Mouse (Mus musculus): ENCODE data around the gene H2afv. TPM values are rescaled to one million over a fixed set of nuclear protein-coding genes. Genes with fewer than 3 reads are reported as not detected.
"Not testable (repeated sequence)": the region's sequence is repeated elsewhere in the genome, so short reads cannot be mapped to it uniquely, and the experiment has no call there.

Gene H2afv
- polyA plus RNA-seq, 1 experiment from 2014 or later = 415 TPM

DNA sequence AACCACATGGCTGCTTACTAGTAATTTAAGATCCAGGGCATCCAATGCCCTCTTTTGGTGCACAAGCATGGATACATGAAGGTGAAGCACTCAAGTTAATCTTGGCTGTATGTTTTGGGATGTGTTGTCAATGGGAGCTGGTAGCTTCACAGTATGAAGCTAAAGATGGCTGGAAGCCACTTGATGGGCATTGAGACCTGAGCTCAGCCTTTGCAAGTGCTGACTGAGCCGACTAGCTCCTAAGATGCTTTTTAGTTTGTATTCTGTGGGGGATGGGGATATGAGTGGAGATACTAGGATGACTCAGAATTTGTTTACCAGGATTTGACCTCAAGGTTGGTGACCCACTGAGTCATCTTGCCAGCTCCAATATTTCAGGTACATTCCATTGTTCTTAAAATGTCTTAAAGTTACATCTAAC lies 23.9 kb downstream of the H2afv start:
- Histone ChIP-seq H3K27me3 (replicated peaks; ENCODE audit: control insufficient read depth, insufficient read depth, low read length) (no peaks in the 10 kb centered on the region), H3K36me3 (ENCODE audit: control insufficient read depth, insufficient read depth, low read length) (peaks cover 6% of the 10 kb centered on the region; the same call in 1 of the 2 replicates), H3K9me3 (ENCODE audit: control insufficient read depth, low read length) (no peaks in the 10 kb centered on the region), H3K4me3 (ENCODE audit: low read length) (no peak overlapping the region), H3K9ac (ENCODE audit: low read depth, low read length) (no peak overlapping the region), H3K27ac (ENCODE audit: low read length) (no peak overlapping the region), H3K4me2 (ENCODE audit: low read depth, low read length) (no peak overlapping the region), H3K4me1 (ENCODE audit: control insufficient read depth, insufficient read depth, low read length) (peaks cover 7% of the 10 kb centered on the region)
- WGBS = 29% methylated on average over 1 of the region's 1 CpGs
- ATAC-seq = no peak

DNA sequence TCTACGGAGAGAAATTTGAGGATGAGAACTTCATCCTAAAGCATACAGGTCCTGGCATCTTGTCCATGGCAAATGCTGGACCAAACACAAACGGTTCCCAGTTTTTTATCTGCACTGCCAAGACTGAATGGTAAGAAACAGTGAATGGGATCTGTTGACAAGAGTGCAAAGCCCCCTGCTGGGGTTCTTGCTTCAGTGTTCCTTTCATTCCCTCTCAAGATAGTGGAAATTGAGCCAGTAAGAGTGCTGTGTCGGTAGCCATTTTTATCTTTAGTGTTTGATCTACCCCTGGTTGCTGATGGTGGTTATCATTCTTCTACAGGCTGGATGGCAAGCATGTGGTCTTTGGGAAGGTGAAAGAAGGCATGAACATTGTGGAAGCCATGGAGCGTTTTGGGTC lies 25.1 kb downstream of the H2afv start:
- not testable (repeated sequence) for H3K27ac ChIP-seq (ENCODE audit: low read length); ATAC-seq; H3K27me3 ChIP-seq (replicated peaks; ENCODE audit: control insufficient read depth, insufficient read depth, low read length); H3K9me3 ChIP-seq (ENCODE audit: control insufficient read depth, low read length); H3K4me2 ChIP-seq (ENCODE audit: low read depth, low read length); H3K36me3 ChIP-seq (ENCODE audit: control insufficient read depth, insufficient read depth, low read length); H3K4me3 ChIP-seq (ENCODE audit: low read length); H3K9ac ChIP-seq (ENCODE audit: low read depth, low read length)
- H3K4me1 ChIP-seq (ENCODE audit: control insufficient read depth, insufficient read depth, low read length) = peaks cover 15% of the 10 kb centered on the region
- 69% methylated on average over 4 of the region's 4 CpGs for WGBS

DNA sequence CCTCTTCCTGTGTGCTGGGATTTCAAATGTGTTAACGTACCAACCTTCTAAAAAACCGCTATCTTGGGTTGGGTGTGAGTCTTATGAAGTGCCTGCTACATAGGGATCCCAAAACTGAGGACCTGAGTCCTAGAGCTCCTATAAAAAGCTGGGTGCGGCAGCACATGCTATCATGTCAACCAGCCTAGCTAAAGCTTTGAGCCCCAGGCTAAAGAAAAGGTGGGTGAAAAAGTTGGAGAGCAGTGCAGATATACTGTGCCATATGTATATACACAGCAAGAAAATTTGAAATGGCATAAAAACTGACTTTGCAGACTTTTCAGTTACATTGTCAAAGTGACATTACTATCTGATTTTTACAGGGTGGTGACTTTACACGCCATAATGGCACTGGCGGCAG lies 25.5 kb downstream of the H2afv start:
- no peak for ATAC-seq
- Histone ChIP-seq H3K27ac (ENCODE audit: low read length) (no peak overlapping the region), H3K4me2 (ENCODE audit: low read depth, low read length) (no peak overlapping the region; the same call in 1 of the 2 replicates), H3K9me3 (ENCODE audit: control insufficient read depth, low read length) (no peaks in the 10 kb centered on the region), H3K4me1 (ENCODE audit: control insufficient read depth, insufficient read depth, low read length) (peaks cover 15% of the 10 kb centered on the region), H3K9ac (ENCODE audit: low read depth, low read length) (no peak overlapping the region), H3K4me3 (ENCODE audit: low read length) (no peak overlapping the region), H3K27me3 (replicated peaks; ENCODE audit: control insufficient read depth, insufficient read depth, low read length) (no peaks in the 10 kb centered on the region), H3K36me3 (ENCODE audit: control insufficient read depth, insufficient read depth, low read length) (peaks cover 6% of the 10 kb centered on the region; the same call in 1 of the 2 replicates)
- WGBS = 81% methylated on average over 5 of the region's 5 CpGs

DNA sequence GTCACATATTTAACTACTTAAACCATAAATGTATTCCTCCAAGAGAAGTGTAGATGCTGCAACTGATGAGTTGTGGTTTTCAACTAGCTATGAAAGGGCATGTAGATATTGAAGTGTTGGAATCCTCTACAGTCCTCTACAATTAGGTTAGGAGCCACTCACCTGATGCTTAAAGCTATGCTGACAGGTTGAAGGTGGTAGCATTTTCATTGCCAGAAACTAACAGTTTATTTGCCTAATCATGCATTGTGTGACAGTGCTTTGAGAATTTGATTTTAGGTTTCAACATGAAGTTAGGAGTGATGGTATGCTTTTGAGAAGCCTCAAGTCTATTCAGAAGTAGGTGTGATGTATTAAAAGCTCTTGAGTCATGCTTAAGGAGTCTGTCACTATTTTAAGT lies 26.8 kb downstream of the H2afv start:
- peak overlapping the region; percentile 99 for H3K4me2 ChIP-seq (ENCODE audit: low read depth, low read length)
- H3K9ac ChIP-seq (ENCODE audit: low read depth, low read length) = peak overlapping the region; percentile 95; the same call in 1 of the 2 replicates
- H3K27me3 ChIP-seq (replicated peaks; ENCODE audit: control insufficient read depth, insufficient read depth, low read length) = no peaks in the 10 kb centered on the region
- H3K4me1 ChIP-seq (ENCODE audit: control insufficient read depth, insufficient read depth, low read length) = peaks cover 15% of the 10 kb centered on the region
- H3K36me3 ChIP-seq (ENCODE audit: control insufficient read depth, insufficient read depth, low read length) = peaks cover 6% of the 10 kb centered on the region; the same call in 1 of the 2 replicates
- no peak overlapping the region for H3K27ac ChIP-seq (ENCODE audit: low read length)
- ATAC-seq = no peak
- no peaks in the 10 kb centered on the region for H3K9me3 ChIP-seq (ENCODE audit: control insufficient read depth, low read length)
- H3K4me3 ChIP-seq (ENCODE audit: low read length) = peak overlapping the region; percentile 93

DNA sequence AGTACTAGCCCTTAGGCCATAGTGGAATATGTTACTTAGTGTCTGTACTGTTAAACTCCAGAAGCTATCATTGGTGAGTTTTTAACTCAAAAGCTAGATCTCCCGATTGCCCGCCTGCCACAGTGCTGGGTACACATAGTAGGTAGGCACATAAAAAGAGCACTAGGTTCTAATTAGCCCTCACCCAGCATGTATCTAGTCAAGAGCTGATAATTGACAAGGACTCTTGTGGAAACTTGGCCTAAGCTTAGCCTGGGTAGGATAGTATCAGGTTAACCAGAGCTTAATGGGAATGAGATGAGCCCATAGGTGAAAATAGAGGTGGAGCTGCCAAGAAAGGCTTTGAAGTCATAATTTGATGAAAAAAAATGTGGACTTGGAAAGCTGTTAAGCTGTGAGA lies 27.2 kb downstream of the H2afv start:
- Histone ChIP-seq H3K4me2 (ENCODE audit: low read depth, low read length) (peak overlapping the region; percentile 99), H3K9ac (ENCODE audit: low read depth, low read length) (peak overlapping the region; percentile 95), H3K27ac (ENCODE audit: low read length) (peak overlapping the region; percentile 98), H3K9me3 (ENCODE audit: control insufficient read depth, low read length) (no peaks in the 10 kb centered on the region), H3K4me3 (ENCODE audit: low read length) (peak overlapping the region; percentile 93), H3K4me1 (ENCODE audit: control insufficient read depth, insufficient read depth, low read length) (peaks cover 15% of the 10 kb centered on the region), H3K36me3 (ENCODE audit: control insufficient read depth, insufficient read depth, low read length) (peaks cover 6% of the 10 kb centered on the region; the same call in 1 of the 2 replicates), H3K27me3 (replicated peaks; ENCODE audit: control insufficient read depth, insufficient read depth, low read length) (no peaks in the 10 kb centered on the region)
- ATAC-seq = no peak
- 30% methylated on average over 2 of the region's 2 CpGs for WGBS

DNA sequence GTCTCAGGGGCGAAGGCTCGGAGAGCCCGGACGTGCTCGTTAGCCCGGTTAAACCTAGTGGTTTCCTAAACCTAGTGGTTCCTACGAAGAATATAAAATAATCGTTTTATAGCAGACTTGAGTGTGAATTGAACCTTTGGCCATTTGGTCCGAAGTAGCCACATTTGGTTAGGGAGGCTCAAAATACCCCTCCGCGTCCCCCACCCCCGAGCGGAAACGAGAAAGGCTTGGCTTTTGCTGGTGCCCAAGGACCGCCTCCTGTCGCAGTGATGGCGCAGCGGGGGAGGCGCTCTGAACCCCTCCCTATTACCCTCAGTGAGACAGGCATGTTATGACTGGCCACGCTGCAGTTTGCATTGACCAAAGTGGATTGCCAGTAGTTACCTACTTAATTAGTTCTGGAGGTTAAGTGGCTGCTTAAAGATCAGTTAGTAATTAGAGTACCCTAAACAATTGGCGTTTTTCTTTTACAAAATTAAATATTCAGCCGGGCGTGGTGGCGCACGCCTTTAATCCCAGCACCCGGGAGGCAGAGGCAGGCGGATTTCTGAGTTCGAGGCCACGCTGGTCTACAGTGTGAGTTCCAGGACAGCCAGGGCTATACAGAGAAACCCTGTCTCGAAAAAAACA lies 27.7 kb downstream of the H2afv start:
- Histone ChIP-seq H3K4me2 (ENCODE audit: low read depth, low read length) (peak overlapping the region; percentile 99), H3K36me3 (ENCODE audit: control insufficient read depth, insufficient read depth, low read length) (peaks cover 6% of the 10 kb centered on the region; the same call in 1 of the 2 replicates), H3K27ac (ENCODE audit: low read length) (peak overlapping the region; percentile 98), H3K4me3 (ENCODE audit: low read length) (peak overlapping the region; percentile 93), H3K9me3 (ENCODE audit: control insufficient read depth, low read length) (no peaks in the 10 kb centered on the region), H3K4me1 (ENCODE audit: control insufficient read depth, insufficient read depth, low read length) (peaks cover 15% of the 10 kb centered on the region), H3K9ac (ENCODE audit: low read depth, low read length) (peak overlapping the region; percentile 95), H3K27me3 (replicated peaks; ENCODE audit: control insufficient read depth, insufficient read depth, low read length) (no peaks in the 10 kb centered on the region)
- ATAC-seq = peak; percentile 61
- under 1% methylated on average over 30 of the region's 30 CpGs for WGBS

DNA sequence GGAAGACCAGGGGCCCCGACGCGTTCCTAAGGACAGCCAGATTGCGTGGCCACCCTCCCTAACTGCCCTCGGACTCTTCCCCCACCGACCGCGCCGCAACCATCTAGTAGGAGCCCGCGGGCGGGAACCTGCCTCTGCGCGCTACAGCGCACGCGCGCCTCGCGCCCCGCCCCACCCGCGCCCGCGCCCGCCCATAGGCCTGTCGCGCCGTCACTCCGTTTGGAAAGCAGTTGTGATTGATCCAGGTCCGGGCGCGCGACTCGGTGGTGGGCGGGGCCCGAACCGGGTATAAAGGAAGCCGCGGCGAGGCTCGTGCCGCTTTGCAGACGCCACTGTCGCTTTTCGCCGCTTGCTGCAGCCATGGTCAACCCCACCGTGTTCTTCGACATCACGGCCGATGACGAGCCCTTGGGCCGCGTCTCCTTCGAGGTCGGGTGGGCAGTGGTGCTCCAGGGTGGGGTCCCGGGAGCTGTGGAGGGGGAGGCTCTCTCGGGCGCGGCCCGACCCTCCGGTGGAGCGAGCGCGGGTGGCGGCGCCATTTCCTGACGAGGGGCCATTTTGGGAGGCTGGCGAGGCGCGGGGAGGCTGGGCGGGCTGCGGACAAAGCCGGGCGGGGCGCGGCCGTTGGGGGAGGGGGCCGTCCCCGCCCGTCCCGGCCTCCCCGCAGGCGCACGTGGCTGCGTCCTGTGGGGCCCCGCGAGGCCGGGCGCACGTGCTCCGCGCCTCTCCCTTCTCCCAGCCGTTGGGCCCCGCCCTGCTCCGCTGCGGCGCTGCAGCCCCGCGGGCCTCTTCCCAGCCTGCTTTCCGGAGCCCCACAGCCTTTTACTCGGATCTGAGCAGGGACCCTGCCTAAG lies 28.5 kb downstream of the H2afv start:
- peak overlapping the region; percentile 95 for H3K9ac ChIP-seq (ENCODE audit: low read depth, low read length)
- peak overlapping the region; percentile 99 for H3K4me2 ChIP-seq (ENCODE audit: low read depth, low read length)
- H3K27me3 ChIP-seq (replicated peaks; ENCODE audit: control insufficient read depth, insufficient read depth, low read length) = no peaks in the 10 kb centered on the region
- peaks cover 15% of the 10 kb centered on the region for H3K4me1 ChIP-seq (ENCODE audit: control insufficient read depth, insufficient read depth, low read length)
- peak; percentile 95 for ATAC-seq
- H3K4me3 ChIP-seq (ENCODE audit: low read length) = peak overlapping the region; percentile 93
- WGBS = under 1% methylated on average over 78 of the region's 102 CpGs
- H3K27ac ChIP-seq (ENCODE audit: low read length) = peak overlapping the region; percentile 98
- H3K36me3 ChIP-seq (ENCODE audit: control insufficient read depth, insufficient read depth, low read length) = peaks cover 6% of the 10 kb centered on the region; the same call in 1 of the 2 replicates
- no peaks in the 10 kb centered on the region for H3K9me3 ChIP-seq (ENCODE audit: control insufficient read depth, low read length)

DNA sequence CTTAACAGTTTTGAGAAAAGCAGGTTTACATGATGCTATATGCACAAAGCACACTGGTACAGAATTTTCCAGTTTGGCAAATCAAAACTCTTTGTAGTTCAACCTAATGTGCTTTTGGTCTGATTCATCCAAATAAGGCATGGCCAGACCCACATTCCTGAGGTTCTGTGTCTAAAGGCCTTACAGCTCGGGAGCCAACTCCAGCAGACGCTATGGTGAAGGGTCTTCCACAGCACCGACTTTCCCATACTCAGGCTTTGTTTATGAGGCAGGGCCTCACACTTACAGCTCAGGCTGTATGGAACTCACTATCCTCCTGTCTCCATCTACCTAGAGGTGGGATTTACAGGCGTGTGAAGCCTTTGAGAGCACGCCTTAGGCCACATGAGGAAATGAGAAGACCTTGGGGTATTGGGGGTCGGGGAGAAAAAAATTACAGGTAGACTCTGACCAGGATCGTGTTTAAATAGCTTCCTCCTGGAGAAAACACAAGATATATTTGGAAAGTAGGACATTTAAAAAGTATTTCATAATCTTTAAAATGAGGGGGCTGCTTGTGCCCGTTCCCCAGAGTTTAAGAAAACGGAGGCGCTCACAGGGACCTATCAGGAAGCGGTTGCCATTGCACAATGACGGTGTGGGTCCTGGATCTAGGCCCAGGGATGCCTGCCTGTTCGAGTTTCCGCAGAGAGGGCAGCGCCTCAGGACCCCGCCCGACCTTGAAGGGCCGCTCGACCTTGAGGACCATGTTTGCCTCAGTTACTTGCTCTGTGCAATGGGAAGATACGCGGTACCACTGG lies 29.3 kb downstream of the H2afv start, which contains the start of gene Ppia:
Ppia (plus strand) TSS at position 693 of the 800 bp plus-strand sequence.
- H3K4me3 ChIP-seq (ENCODE audit: low read length) = peak within 1 kb of the TSS; percentile 93
- ATAC-seq = peak; percentile 73

DNA sequence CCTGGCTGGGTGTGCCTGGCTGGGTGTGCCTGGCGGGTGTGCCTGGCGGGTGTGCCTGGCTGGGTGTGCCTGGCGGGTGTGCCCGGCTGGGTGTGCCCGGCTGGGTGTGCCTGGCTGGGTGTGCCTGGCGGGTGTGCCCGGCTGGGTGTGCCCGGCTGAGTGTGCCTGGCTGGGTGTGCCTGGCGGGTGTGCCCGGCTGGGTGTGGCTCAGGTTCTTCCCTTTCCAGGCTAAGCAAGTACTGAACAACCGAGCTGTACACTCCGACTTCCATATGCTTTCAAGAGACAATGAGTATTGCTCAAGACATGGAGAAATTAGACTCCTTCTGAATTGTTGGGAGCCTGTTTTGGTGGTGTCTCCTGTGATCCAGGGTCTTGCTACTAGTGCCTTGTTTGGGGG lies 31.0 kb downstream of the H2afv start:
- H3K9me3 ChIP-seq (ENCODE audit: control insufficient read depth, low read length) = no peaks in the 10 kb centered on the region
- H3K9ac ChIP-seq (ENCODE audit: low read depth, low read length) = no peak overlapping the region
- no peak for ATAC-seq
- H3K4me3 ChIP-seq (ENCODE audit: low read length) = no peak overlapping the region
- no peaks in the 10 kb centered on the region for H3K27me3 ChIP-seq (replicated peaks; ENCODE audit: control insufficient read depth, insufficient read depth, low read length)
- no peak overlapping the region for H3K4me2 ChIP-seq (ENCODE audit: low read depth, low read length)
- H3K27ac ChIP-seq (ENCODE audit: low read length) = no peak overlapping the region
- peaks cover 11% of the 10 kb centered on the region for H3K4me1 ChIP-seq (ENCODE audit: control insufficient read depth, insufficient read depth, low read length)
- 91% methylated on average over 12 of the region's 12 CpGs for WGBS
- H3K36me3 ChIP-seq (ENCODE audit: control insufficient read depth, insufficient read depth, low read length) = no peaks in the 10 kb centered on the region

More for the DNA sequence above, 29.3 kb downstream of the H2afv start, which contains the start of gene Ppia:
- peak within 1 kb of the TSS; percentile 98 for H3K27ac ChIP-seq (ENCODE audit: low read length)
- H3K9ac ChIP-seq (ENCODE audit: low read depth, low read length) = peak within 1 kb of the TSS; percentile 95
- H3K4me2 ChIP-seq (ENCODE audit: low read depth, low read length) = peak within 1 kb of the TSS; percentile 99
- 5% methylated on average over 21 of the region's 21 CpGs for WGBS
- H3K9me3 ChIP-seq (ENCODE audit: control insufficient read depth, low read length) = no peaks in the 10 kb centered on the region
- H3K4me1 ChIP-seq (ENCODE audit: control insufficient read depth, insufficient read depth, low read length) = peaks cover 15% of the 10 kb centered on the region
- no peaks in the 10 kb centered on the region for H3K27me3 ChIP-seq (replicated peaks; ENCODE audit: control insufficient read depth, insufficient read depth, low read length)
- H3K36me3 ChIP-seq (ENCODE audit: control insufficient read depth, insufficient read depth, low read length) = peaks cover 2% of the 10 kb centered on the region; the same call in 1 of the 2 replicates

Measured in intestine, embryonic 16.5 days (tissue).